Mouse (Mus musculus) WW6 (cell line): Measurements from ENCODE around the gene Btnl4.

Source experiments
- DNase-seq: peaks from one replicate; pipeline ENCODE4 v3.0.0-alpha.2; 2013; ENCODE audit warnings: low read depth, low spot score

Btnl4 gene

DNA sequence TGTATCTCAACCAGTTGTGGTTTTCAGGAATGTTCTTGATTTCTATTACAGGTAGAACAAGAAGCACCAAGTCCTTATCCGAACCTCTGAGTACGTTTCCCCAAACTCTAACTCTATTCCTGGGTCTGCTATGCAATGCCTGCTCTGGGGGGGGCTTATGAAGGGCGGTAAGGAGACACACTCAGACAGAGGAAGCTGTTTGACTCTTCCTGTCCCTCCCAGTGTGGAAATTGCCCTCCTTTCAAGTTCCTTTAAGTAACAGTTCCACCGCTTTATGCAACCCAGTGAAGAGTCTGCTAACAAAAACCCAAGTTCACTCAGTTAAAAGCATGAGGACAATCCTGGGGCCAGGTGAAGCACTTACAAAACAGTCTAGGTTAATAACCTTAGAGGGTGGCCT, 40.0 kb downstream of the Btnl4 start:
- DNase-seq = no peak

- no peak for DNase-seq
Observed at GRCm38 (mm10) chr17:34427597-34427996, 49.5 kb downstream of the Btnl4 start.

DNA sequence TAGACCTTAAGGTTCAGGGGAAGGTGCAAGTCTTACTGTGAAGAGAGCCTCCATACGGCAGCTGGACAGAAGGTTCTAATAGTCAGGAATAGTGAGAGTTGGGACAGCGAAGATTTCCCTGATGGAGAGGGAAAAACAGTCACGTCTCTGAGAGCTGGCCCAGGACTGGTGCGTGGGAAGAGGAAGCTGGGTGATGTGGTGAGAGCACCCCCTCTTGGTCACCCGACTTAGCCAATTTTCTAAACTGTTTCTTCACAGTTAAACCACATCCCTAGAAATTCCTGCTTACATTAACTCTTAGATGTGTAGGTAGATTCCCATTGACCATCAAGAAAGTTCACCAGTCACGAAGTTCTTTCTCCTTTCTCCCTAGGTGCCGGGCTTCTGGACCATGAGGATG, 57.1 kb downstream of the Btnl4 start:
- DNase-seq = no peak
